Mouse (Mus musculus) brain, embryonic 14.5 days (tissue): ENCODE measurements around the gene Cela3a.

Experiments
- CTCF ChIP-seq: fragments of 200-500 bp; IDR thresholded peaks from 2 replicates; pipeline ENCODE4 v1.5.1; 2012; ENCODE audit warnings: inconsistent platforms, mild to moderate bottlenecking, moderate library complexity, borderline replicate concordance; ENCODE audit not compliant: insufficient read depth, insufficient read length; ENCODE audit errors: extremely low read depth
- POLR2A ChIP-seq: fragments of 200-500 bp; IDR thresholded peaks from 2 replicates; pipeline ENCODE4 v1.6.1; 2012; ENCODE audit warnings: mild to moderate bottlenecking, inconsistent platforms, borderline replicate concordance; ENCODE audit not compliant: poor library complexity, insufficient read depth, insufficient read length, severe bottlenecking; ENCODE audit errors: extremely low read depth

DNA sequence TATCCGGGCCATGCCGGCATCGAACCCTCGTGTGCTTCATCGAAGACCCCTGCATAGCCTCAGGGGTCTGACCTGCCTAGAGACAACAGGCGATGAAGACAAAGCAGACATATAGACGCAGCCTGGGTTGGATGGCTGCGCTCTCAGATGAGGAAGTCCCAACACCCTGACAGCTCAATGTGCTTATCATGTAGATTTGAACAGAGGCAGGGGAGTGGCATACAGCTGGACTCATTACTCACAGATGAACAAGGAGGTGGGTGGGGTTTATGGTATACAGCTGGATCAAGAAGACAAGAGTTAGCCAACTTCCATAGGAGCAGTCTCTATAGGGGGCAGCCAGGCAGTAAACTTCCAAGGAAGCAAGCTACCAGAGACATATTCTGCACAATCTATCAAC, 29.3 kb upstream of the Cela3a start:
- TF ChIP-seq CTCF (no peak), POLR2A (no peak)
